Mouse (Mus musculus): ENCODE results near the gene Gm13278.
"Not testable (repeated sequence)": the region's sequence is repeated elsewhere in the genome, so short reads cannot be mapped to it uniquely, and the experiment has no call there.

Gm13278 gene

DNA sequence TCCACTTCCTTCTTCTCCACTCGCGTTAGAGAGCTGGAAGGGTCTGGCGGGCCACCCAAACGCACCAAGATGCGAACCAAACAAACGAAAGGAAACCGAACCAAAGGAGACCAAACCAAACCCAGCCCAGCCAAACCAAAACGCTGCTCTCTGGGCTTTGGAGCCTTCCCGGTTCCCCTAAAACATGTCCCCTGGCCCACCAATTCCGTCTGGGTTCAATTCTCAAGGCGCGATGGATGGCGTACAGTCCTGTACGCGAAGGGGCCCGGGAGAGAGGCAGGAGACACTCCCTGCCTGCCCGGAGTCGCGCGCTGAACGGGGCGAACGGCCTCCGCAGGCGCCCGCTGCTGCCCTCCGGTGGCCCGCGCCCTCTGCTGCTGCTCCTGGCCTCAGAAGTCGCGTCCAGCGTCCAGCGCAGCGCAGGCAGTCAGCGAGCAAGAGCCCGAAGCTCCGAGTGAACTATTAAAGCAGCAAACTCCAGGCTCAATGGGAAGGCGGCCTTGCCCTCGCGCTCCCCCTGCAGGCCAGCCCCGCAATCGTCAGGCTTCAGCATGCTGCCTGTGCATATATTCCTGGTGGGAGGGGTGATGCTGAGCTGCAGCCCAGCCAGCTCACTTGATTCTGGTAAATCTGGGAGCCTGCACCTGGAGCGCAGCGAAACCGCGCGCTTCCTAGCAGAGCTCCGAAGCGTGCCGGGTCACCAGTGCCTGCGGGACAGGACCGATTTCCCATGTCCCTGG lies 2.8 kb downstream of the Gm13278 start, which contains the start of gene Gm13275:
Gene Gm13275 (plus strand): TSS at position 552 of the 740 bp plus-strand sequence.
- DNase-seq, result peak; percentile 67 to 74

DNA sequence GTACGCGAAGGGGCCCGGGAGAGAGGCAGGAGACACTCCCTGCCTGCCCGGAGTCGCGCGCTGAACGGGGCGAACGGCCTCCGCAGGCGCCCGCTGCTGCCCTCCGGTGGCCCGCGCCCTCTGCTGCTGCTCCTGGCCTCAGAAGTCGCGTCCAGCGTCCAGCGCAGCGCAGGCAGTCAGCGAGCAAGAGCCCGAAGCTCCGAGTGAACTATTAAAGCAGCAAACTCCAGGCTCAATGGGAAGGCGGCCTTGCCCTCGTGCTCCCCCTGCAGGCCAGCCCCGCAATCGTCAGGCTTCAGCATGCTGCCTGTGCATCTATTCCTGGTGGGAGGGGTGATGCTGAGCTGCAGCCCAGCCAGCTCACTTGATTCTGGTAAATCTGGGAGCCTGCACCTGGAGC lies 5.7 kb downstream of the Gm13278 start, which contains the start of gene Gm13279:
Gene Gm13279 (plus strand): TSS at position 301 of the 400 bp plus-strand sequence.
- not testable (repeated sequence) for DNase-seq

DNA sequence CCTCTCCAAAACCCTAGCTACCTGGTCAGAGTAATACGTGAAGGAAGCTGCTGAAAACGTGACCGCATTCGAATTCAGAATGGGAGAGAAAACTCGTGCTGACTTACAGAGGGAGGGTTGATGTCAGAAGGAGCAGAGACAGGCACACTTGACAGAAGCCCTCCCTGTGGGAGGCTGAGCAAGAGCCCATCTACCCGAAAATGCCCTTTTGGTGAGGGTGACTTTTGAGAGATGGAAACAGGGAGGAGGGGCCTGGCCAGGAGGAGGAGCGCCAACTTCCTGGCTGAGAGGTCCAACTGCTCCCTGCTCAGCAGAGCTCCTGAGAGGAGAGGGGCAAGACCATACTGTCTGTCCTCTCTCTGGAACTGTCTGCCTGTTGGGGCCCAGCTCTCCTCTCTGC lies 8.0 kb downstream of the Gm13278 start, which contains the start of gene Gm13285:
Gene Gm13285 (plus strand): TSS at position 301 of the 400 bp plus-strand sequence.
- DNase-seq, result not testable (repeated sequence)

DNA sequence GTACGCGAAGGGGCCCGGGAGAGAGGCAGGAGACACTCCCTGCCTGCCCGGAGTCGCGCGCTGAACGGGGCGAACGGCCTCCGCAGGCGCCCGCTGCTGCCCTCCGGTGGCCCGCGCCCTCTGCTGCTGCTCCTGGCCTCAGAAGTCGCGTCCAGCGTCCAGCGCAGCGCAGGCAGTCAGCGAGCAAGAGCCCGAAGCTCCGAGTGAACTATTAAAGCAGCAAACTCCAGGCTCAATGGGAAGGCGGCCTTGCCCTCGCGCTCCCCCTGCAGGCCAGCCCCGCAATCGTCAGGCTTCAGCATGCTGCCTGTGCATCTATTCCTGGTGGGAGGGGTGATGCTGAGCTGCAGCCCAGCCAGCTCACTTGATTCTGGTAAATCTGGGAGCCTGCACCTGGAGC lies 11.6 kb downstream of the Gm13278 start, which contains the start of gene Gm13287:
Gene Gm13287 (plus strand): TSS at position 301 of the 400 bp plus-strand sequence.
- DNase-seq, result not testable (repeated sequence)

DNA sequence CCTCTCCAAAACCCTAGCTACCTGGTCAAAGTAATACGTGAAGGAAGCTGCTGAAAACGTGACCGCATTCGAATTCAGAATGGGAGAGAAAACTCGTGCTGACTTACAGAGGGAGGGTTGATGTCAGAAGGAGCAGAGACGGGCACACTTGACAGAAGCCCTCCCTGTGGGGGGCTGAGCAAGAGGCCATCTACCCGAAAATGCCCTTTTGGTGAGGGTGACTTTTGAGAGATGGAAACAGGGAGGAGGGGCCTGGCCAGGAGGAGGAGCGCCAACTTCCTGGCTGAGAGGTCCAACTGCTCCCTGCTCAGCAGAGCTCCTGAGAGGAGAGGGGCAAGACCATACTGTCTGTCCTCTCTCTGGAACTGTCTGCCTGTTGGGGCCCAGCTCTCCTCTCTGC lies 13.9 kb downstream of the Gm13278 start, which contains the start of gene Gm13288:
Gene Gm13288 (plus strand): TSS at position 301 of the 400 bp plus-strand sequence.
- DNase-seq, result not testable (repeated sequence)

DNA sequence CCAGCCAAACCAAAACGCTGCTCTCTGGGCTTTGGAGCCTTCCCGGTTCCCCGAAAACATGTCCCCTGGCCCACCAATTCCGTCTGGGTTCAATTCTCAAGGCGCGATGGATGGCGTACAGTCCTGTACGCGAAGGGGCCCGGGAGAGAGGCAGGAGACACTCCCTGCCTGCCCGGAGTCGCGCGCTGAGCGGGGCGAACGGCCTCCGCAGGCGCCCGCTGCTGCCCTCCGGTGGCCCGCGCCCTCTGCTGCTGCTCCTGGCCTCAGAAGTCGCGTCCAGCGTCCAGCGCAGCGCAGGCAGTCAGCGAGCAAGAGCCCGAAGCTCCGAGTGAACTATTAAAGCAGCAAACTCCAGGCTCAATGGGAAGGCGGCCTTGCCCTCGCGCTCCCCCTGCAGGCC lies 14.4 kb downstream of the Gm13278 start:
- DNase-seq, result peak; percentile 23 to 33

DNA sequence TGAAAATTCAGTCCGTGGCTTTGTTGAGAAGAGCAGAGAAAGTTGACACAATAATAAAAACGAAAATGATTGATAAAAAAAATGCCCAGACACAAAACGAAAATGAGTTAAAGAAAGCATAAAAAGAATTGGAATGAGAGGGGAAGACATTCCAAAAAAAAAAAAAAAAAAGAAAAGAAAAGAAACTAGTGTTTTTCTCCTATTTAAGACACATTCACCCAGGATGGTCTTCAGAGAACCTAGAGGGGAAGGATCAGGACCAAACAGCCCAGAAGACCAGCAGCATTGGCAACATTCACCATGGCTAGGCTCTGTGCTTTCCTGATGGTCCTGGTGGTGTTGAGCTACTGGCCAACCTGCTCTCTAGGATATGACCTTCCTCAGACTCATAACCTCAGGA lies 24.6 kb downstream of the Gm13278 start, which contains the start of gene Ifna7:
Gene Ifna7 (plus strand): TSS at position 301 of the 400 bp plus-strand sequence.
- no peak for DNase-seq

DNA sequence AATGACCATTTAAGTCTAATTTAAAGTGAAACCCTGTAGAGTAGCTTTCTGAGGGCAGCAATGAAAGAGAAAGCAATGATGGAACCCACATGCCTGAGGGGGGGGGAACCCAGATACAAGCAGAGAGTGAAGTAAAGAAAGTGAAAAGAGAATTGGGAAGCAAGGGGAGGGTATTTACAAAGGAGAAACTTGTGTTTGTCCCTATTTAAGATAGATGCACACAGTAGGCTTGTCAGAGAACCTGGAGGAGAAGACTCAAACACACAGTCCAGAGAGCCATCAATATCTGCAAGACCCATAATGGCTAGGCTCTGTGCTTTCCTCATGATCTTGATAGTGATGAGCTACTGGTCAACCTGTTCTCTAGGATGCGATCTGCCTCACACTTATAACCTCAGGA lies 28.3 kb downstream of the Gm13278 start, which contains the start of gene Ifna11:
Gene Ifna11 (plus strand): TSS at position 301 of the 400 bp plus-strand sequence.
- DNase-seq, result no peak

DNA sequence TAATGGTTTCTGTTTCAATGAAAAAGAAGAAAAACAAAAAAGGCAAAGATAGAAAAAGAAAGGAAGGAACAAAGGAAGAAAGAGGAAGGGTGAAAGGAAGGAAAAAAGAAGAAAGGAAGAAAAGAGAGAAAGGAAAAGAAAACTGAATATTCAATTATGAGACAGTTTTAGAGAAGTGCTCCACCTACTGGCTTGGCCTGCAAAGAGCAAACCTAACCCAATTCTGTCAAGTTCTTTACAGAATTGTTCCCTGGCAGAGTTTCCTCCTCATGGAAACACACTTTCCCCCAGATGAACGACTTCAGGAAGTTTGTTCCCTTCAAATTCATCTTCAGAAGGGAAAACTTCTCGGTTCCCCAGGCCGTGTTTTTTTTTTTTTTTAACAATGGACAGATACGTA lies 31.6 kb downstream of the Gm13278 start:
- DNase-seq, result peak in 1 of 2 experiments; percentile 7

DNA sequence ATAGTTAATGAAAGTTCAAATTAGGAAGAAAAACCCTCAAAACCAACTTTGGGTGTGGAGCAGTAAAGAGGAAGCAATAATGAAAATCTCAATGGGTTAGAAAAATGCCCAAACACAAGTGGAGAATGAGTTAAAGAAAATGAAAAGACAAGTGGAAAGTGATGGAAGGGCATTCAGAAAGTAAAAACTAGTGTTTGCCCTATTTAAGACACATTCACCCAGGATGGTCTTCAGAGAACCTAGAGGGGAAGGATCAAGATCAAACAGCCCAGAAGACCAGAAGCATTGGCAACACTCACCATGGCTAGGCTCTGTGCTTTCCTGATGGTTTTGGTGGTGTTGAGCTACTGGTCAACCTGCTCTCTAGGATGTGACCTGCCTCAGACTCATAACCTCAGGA lies 35.8 kb downstream of the Gm13278 start, which contains the start of gene Ifna6:
Gene Ifna6 (plus strand): TSS at position 301 of the 400 bp plus-strand sequence.
- DNase-seq, result not testable (repeated sequence)

DNA sequence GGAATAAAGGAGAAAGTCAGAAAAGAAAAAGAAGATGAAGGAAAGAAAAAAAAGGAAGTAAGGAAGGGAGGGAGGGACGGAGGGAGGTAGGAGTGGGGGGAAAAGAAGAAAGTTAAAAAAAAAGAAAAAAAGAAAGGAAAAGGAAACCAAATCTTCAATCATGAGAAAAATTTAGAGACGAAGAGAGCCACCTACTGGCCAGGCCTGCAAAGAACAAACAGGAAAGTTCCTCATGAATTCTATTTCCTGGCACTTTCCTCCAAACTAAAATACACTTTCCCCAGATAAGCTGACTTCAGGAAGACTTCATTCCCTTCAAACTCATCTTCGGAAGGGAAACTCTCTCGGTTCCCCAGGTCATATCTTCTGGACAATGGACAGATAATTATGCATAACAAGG lies 39.2 kb downstream of the Gm13278 start:
- peak in 1 of 2 experiments; percentile 22 for DNase-seq

DNA sequence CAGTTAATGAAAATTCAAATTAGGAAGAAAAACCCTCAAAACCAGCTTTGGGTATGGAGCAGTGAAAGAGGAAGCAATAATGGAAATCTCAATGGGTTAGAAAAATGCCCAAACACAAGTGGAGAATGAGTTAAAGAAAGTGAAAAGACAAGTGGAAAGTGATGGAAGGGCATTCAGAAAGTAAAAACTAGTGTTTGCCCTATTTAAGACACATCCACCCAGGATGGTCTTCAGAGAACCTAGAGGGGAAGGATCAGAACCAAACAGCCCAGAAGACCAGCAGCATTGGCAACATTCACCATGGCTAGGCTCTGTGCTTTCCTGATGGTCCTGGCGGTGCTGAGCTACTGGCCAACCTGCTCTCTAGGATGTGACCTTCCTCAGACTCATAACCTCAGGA lies 43.9 kb downstream of the Gm13278 start, which contains the start of gene Ifna5:
Gene Ifna5 (plus strand): TSS at position 301 of the 400 bp plus-strand sequence.
- DNase-seq, result not testable (repeated sequence)

DNA sequence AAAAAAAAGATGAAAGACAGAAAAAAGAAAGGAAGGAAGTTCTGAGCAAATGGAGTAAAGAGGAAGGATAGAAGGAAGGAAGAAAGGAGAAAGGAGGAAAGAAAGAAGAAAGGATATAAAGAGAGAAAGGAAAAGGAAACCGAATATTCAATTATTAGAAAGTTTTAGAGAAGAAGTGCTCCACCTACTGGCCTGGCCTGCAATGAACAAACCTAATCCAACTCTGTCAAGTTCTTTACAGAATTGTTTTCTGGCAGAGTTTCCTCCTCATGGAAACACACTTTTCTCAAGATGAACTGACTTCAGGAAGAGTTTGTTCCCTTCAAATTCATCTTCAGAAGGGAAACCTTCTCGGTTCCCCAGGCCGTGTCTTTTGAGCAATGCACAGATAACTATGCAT lies 47.5 kb downstream of the Gm13278 start:
- DNase-seq, result peak in 1 of 2 experiments; percentile 14

DNA sequence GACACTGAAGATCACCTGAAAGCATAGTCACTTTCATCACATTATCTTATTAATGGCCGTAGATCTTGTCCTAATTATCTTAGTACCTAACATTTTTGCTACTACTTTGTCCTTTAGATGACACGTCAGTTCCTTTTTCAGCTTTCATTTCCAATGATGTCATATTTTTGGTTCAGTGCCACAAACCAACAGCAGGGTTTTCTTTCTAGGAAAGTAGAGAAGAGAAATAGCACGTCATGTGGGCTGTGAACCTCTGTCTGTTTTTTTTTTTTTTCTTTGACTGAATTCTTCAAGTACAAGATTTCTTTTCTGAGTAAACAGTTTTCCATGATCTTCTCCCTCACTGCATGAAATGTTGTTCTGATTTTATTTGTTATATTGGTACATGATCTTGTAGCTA lies 48.7 kb downstream of the Gm13278 start:
- DNase-seq, result no peak

DNA sequence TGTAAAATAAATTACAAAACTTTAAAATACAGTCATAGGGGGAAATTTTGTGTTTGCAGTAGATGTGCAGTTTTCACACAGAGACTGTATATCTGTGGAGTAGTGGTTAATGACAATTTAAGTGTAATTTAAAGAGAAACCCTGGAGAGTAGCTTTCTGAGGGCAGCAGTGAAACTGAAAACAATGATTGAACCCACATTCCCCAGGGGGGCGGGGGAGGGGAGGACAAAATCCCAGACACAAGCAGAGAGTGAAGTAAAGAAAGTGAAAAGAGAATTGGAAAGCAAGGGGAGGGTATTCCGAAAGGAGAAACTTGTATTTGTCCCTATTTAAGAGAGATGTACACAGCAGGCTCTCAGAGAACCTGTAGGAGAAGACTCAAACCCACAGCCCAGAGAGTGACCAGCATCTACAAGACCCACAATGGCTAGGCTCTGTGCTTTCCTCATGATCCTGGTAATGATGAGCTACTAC lies 50.1 kb downstream of the Gm13278 start, which contains the start of gene Ifna4:
Gene Ifna4 (plus strand): TSS at position 424 of the 474 bp plus-strand sequence.
- no peak for DNase-seq

All from kidney, adult 8-10 months (tissue).